Mouse (Mus musculus): Measurements from ENCODE around the gene Gm49369. TPM values are rescaled to one million over a fixed set of nuclear protein-coding genes. Genes with fewer than 3 reads are reported as not detected.

The Gm49369 gene
- polyA plus RNA-seq (2012; rRNA removed), result 0.42 TPM in 1 of 2 replicates, not detected in the other

DNA sequence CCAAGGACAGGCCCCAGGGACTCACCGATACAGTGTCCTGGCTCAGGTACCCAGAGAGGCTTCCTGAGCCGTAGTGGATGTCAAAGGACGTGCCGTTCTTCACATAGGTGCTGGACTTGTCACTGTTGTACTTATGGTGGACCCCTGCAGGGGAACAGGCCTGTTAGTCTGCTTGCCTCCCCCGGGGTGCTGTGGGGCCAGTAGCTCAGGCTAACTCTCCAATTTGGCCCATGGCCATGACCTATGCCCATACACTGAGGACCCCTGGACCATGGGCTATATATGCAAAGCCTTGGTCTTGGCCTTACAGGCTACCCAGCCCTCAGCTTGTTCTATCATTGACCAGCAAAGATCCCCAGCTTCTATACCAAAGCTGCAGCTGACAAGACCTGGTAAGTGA is at the start of gene Gm49369:
Gm49369 (minus strand) TSS at position 101 of the 400 bp plus-strand sequence.
- no peak for TF ChIP-seq CTCF (IDR thresholded peaks at IDR 0.05; ENCODE audit: extremely low read depth, insufficient read length, insufficient replicate concordance, low read depth, low read length)
- no peak for TF ChIP-seq POLR2A (IDR thresholded peaks at IDR 0.05; ENCODE audit: low read depth, low read length)
- no peaks in the 10 kb centered on the region for H3K27me3 ChIP-seq (ENCODE audit: control insufficient read depth, insufficient read depth, low read length)
- WGBS, result 94% methylated on average over 5 of the region's 5 CpGs
- no peak within 1 kb of the TSS for H3K4me3 ChIP-seq (ENCODE audit: low read depth, low read length)
- H3K4me1 ChIP-seq (ENCODE audit: control insufficient read depth, insufficient read depth, insufficient read length, low read length), result peaks cover 14% of the 10 kb centered on the region; the same call in 1 of the 2 replicates
- peak within 1 kb of the TSS; percentile 26; the same call in 1 of the 2 replicates for H3K27ac ChIP-seq (ENCODE audit: insufficient read depth, low read depth, low read length)
- peaks cover 72% of the 10 kb centered on the region for H3K36me3 ChIP-seq (ENCODE audit: control insufficient read depth, insufficient read depth, low read length)

DNA sequence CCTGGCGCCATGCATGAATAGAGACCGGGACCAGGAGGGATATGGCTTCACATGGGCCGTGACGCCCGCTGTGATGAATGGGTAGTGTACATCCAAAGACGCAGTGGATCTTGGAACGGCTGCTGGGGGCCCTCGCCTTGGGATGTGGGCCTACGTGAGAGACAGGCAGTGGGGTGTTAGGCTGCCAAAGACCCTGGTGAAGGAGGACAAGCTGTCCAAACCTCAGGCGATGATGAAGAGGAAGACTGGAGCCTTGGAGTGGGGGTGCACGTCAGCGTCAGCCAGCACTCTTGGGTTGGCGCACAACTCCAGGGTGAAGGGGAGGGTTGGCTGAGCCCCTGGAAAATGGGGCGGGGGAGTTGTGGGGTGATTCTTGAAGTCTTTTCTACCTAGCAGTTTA is 48.6 kb upstream of the Gm49369 start:
- Histone ChIP-seq H3K4me1 (ENCODE audit: control insufficient read depth, insufficient read depth, insufficient read length, low read length) (peaks cover 11% of the 10 kb centered on the region), H3K27ac (ENCODE audit: insufficient read depth, low read depth, low read length) (no peak overlapping the region), H3K4me3 (ENCODE audit: low read depth, low read length) (no peak overlapping the region), H3K27me3 (ENCODE audit: control insufficient read depth, insufficient read depth, low read length) (no peaks in the 10 kb centered on the region), H3K36me3 (ENCODE audit: control insufficient read depth, insufficient read depth, low read length) (no peaks in the 10 kb centered on the region)
- TF ChIP-seq CTCF (IDR thresholded peaks at IDR 0.05; ENCODE audit: extremely low read depth, insufficient read length, insufficient replicate concordance, low read depth, low read length), result no peak
- no peak for TF ChIP-seq POLR2A (IDR thresholded peaks at IDR 0.05; ENCODE audit: low read depth, low read length)
- 92% methylated on average over 14 of the region's 14 CpGs for WGBS

DNA sequence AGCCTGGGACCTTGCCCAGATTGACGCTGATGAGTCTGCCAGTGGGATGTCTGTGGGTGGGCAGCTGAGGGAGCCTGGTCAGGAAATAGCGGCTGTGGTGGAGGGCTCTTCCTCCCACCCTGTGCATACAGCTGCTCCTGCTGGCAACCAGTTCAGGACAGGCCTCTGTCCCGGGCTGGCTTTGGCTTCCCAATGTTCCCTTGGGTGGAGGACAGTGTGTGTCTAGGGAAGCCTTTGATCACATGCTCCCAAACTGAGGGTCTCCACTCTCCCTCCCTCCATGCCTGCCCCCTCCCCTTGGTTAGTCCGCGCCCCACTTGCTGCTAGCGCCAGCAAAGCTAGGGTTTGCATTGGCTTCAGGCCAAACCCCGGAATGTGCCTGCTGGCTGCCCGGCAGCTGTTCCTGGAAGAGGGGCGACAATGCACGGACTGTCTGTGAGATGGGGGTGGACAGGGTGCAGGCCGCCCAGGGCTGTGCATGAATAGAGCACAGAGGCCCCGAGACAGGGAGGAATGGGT is 47.8 kb upstream of the Gm49369 start:
- H3K36me3 ChIP-seq (ENCODE audit: control insufficient read depth, insufficient read depth, low read length), result no peaks in the 10 kb centered on the region
- H3K27me3 ChIP-seq (ENCODE audit: control insufficient read depth, insufficient read depth, low read length), result no peaks in the 10 kb centered on the region
- H3K4me1 ChIP-seq (ENCODE audit: control insufficient read depth, insufficient read depth, insufficient read length, low read length), result peaks cover 11% of the 10 kb centered on the region
- H3K27ac ChIP-seq (ENCODE audit: insufficient read depth, low read depth, low read length), result no peak overlapping the region
- 24% methylated on average over 12 of the region's 12 CpGs for WGBS
- TF ChIP-seq CTCF (IDR thresholded peaks at IDR 0.05; ENCODE audit: extremely low read depth, insufficient read length, insufficient replicate concordance, low read depth, low read length), result no peak
- no peak for TF ChIP-seq POLR2A (IDR thresholded peaks at IDR 0.05; ENCODE audit: low read depth, low read length)
- no peak overlapping the region for H3K4me3 ChIP-seq (ENCODE audit: low read depth, low read length)

DNA sequence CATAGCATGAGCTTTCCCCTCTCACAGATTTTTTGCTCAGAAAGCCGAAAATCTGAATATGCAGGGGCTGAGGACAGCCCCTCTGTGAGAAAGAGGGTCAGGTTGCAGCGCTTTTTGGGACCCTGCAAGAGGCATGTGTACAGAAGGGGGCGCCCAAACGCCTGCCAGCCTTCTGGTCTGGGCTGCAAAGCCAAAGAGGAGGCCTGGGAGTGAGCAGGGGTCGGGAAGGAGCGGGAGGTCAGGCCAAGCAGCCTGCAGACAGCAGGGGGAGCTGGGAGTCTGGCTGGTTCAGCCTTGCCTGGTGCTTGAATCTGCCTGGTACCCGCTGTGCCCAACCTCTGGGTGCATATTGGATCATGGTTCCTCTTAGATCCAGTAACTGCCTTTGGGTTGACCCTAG is 45.7 kb upstream of the Gm49369 start:
- TF ChIP-seq POLR2A (IDR thresholded peaks at IDR 0.05; ENCODE audit: low read depth, low read length), result no peak
- no peaks in the 10 kb centered on the region for H3K4me1 ChIP-seq (ENCODE audit: control insufficient read depth, insufficient read depth, insufficient read length, low read length)
- no peak overlapping the region for H3K4me3 ChIP-seq (ENCODE audit: low read depth, low read length)
- H3K27ac ChIP-seq (ENCODE audit: insufficient read depth, low read depth, low read length), result no peak overlapping the region
- WGBS, result 46% methylated on average over 7 of the region's 7 CpGs
- no peaks in the 10 kb centered on the region for H3K36me3 ChIP-seq (ENCODE audit: control insufficient read depth, insufficient read depth, low read length)
- no peaks in the 10 kb centered on the region for H3K27me3 ChIP-seq (ENCODE audit: control insufficient read depth, insufficient read depth, low read length)

DNA sequence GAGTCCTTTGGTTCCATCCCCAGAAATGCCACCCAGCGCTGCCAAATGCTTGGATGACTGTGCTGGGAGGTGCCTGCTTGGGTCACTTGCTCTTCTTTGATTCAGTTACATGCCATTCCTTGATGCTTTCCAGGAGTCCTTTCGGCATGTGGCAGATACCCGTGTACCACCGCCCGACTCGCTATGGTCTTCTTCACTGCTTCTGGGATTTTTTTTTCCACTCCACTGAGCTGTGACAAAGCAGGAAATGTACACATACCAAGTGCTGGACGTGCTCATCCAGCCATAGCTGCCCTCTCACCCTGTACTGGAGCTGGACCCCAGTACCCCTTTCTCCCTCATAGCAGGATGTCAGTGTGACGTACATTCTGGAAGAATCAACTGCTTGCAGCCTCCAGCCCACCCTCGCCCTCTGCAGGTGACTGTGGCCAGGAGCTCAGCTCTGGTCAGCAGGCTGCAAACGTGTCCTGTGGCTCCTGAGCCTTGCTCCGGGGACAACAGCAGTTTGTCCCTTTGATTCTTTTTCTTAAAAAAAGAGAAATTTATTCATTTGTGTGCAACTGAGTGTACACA is 43.3 kb upstream of the Gm49369 start:
- TF ChIP-seq POLR2A (IDR thresholded peaks at IDR 0.05; ENCODE audit: low read depth, low read length) (no peak), CTCF (IDR thresholded peaks at IDR 0.05; ENCODE audit: extremely low read depth, insufficient read length, insufficient replicate concordance, low read depth, low read length) (no peak)
- Histone ChIP-seq H3K36me3 (ENCODE audit: control insufficient read depth, insufficient read depth, low read length) (no peaks in the 10 kb centered on the region), H3K4me3 (ENCODE audit: low read depth, low read length) (no peak overlapping the region), H3K27ac (ENCODE audit: insufficient read depth, low read depth, low read length) (no peak overlapping the region), H3K4me1 (ENCODE audit: control insufficient read depth, insufficient read depth, insufficient read length, low read length) (no peaks in the 10 kb centered on the region), H3K27me3 (ENCODE audit: control insufficient read depth, insufficient read depth, low read length) (no peaks in the 10 kb centered on the region)
- WGBS, result 74% methylated on average over 11 of the region's 11 CpGs

DNA sequence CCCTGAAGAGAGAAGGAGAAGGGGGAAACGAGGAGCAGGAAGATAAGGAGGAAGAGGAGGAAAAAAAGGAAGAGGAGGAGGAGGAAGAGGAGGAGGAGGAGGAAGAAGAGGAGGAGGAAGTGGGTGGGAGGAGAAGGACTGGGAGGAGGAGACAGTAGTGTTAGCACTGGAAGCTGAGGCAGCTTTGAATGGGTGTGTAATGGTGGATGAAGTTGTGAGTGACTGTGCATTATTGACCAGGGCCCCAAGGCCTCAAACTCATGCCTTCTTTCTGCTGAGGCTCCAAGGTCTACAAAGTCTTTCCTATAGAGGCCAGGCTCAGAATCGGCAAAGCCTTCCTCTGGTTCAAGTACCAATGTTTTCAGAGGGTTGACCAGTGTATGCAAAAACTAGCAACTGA is 39.4 kb upstream of the Gm49369 start:
- no peaks in the 10 kb centered on the region for H3K4me1 ChIP-seq (ENCODE audit: control insufficient read depth, insufficient read depth, insufficient read length, low read length)
- H3K4me3 ChIP-seq (ENCODE audit: low read depth, low read length), result no peak overlapping the region
- no peaks in the 10 kb centered on the region for H3K36me3 ChIP-seq (ENCODE audit: control insufficient read depth, insufficient read depth, low read length)
- TF ChIP-seq POLR2A (IDR thresholded peaks at IDR 0.05; ENCODE audit: low read depth, low read length) (no peak), CTCF (IDR thresholded peaks at IDR 0.05; ENCODE audit: extremely low read depth, insufficient read length, insufficient replicate concordance, low read depth, low read length) (no peak)
- no peaks in the 10 kb centered on the region for H3K27me3 ChIP-seq (ENCODE audit: control insufficient read depth, insufficient read depth, low read length)
- WGBS, result 48% methylated on average over 2 of the region's 2 CpGs
- H3K27ac ChIP-seq (ENCODE audit: insufficient read depth, low read depth, low read length), result no peak overlapping the region

DNA sequence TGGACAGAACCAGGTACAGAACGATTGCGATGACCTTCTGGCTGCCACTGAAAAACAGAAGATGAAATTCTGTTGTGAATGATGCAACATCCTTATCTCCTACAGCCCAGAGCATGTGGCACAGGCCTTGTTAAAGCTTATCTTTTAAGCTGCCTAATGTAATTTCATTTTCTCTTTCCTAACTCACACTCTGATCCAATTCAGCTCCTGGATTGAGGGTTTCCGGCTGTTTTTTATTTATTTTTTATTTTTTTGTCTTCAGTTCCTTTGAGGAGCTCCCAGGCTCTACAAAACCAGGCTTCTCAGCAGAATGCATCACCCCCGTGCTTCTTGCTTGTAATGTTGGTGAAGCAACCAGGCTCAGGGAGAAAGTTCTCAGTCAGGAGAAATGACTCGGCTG is 37.4 kb upstream of the Gm49369 start:
- 49% methylated on average over 5 of the region's 5 CpGs for WGBS
- TF ChIP-seq CTCF (IDR thresholded peaks at IDR 0.05; ENCODE audit: extremely low read depth, insufficient read length, insufficient replicate concordance, low read depth, low read length) (no peak), POLR2A (IDR thresholded peaks at IDR 0.05; ENCODE audit: low read depth, low read length) (no peak)

More for the DNA sequence above, 37.4 kb upstream of the Gm49369 start:
- no peaks in the 10 kb centered on the region for H3K36me3 ChIP-seq (ENCODE audit: control insufficient read depth, insufficient read depth, low read length)
- no peaks in the 10 kb centered on the region for H3K4me1 ChIP-seq (ENCODE audit: control insufficient read depth, insufficient read depth, insufficient read length, low read length)
- H3K27ac ChIP-seq (ENCODE audit: insufficient read depth, low read depth, low read length), result no peak overlapping the region
- H3K27me3 ChIP-seq (ENCODE audit: control insufficient read depth, insufficient read depth, low read length), result no peaks in the 10 kb centered on the region
- H3K4me3 ChIP-seq (ENCODE audit: low read depth, low read length), result no peak overlapping the region
